Mouse (Mus musculus): ENCODE data around the gene Psen1.

Gene Psen1

DNA sequence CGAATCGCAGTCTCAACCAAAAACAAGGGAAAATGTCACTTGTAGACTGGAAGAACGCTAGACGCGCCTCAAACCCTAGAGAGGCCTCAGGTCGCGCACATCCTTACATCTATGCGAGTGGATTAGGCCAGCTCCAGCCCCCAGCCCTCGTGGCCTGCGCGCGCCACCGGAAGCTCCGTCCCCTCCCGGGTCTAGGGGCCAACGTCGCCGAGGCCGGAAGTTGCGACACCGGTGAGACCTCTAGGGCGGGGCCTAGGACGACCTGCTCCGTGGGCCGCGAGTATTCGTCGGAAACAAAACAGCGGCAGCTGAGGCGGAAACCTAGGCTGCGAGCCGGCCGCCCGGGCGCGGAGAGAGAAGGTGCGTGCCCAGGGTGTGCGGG, at the start of gene Psen1:
TSS of gene Psen1 (plus strand) at position 219 of the 382 bp plus-strand sequence.
- DNase-seq: peak; percentile 92

DNA sequence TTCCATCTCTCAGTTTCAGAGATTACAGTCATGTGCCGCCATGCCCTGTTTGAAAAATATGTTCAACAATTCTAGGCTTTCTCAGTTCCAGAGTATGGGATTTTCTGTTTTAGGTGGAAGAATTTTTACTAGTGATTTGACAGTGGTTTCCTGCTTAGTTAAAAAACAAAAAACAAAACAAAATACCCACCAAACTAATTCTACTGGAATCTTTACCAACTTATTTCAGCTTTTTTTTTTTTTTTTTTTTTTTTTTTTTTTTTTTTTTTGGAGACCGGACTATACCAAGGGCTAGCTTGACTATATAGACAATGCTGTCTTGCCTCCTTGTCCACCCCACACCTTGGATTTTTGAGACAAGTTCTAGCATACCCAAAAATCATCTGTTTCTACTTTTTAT, 46.7 kb upstream of the Psen1 start:
- DNase-seq: no peak

DNA sequence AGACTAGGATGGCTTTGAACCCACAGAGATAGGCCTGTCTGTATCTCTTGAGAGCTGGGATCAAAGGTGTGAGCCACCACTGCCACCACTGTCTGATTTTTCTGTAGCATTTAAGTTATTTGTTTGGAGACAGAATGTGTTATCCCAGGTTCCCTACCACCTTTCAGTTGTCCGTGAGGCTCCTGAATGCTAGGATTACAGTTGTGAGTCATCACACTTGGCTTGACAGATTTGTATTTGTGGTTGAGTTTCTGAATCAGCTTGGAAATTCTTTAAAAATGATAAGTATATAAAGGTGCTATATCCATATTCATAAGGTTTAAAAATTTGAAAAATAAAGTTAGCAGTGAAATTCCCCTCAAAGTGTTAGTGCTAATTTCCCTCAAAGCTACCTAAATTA, 44.8 kb upstream of the Psen1 start:
- no peak for DNase-seq

DNA sequence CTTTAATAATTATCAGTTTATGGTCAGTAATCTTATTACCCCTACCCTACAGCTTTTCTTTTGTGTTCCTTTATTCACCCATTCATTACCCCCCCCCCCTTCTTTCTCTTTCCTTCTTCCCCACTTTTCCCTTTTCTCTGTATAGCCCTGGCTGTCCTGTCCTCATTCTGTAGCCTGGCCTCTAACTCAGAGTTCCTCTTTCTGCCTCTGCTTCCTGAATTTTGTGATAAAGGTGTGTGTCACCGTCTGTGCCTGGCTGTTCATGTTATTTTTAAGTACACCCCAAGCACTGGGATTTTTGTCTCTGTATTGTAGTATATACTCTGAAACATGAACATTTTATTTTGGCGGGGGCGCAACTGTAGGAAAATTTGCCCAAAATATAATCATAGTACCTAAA, 37.6 kb upstream of the Psen1 start:
- no peak for DNase-seq

DNA sequence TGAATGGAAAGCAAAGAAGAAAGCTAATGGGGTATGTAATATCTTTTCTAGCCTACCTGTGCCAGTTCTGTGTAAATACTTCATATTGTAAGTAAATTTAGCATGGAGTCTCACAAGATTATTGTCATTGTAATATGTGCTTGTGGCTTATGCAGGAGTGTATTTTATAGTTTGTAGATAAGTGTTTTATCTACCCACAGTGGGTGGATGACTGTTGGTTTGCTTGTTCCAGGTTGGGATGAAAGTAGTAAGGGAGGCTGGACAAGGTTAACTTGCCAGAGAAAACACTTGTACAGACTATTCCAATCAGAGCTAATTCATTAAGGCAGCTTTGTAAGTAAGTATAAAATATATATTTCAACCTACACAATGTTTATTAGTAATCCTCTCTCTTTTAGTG, 36.5 kb upstream of the Psen1 start:
- no peak for DNase-seq

DNA sequence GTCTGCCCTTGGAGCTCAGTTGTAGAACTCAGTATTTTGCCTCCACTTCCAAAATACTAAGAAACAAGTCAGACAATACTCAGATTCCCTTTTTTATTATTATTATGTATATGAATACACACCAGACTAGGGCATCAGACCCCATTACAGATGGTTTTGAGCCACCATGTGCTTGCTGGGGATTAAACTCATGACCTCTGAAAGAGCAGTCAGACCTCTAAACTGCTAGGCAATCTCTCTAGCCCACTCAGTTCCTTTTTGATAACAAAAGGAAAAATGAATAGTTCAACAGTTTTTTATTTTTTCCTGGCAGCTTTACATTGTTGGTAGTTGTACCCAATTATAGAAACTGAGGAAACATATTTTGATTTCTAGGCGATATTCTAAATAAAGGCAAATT, 2.5 kb upstream of the Psen1 start:
- no peak for DNase-seq

DNA sequence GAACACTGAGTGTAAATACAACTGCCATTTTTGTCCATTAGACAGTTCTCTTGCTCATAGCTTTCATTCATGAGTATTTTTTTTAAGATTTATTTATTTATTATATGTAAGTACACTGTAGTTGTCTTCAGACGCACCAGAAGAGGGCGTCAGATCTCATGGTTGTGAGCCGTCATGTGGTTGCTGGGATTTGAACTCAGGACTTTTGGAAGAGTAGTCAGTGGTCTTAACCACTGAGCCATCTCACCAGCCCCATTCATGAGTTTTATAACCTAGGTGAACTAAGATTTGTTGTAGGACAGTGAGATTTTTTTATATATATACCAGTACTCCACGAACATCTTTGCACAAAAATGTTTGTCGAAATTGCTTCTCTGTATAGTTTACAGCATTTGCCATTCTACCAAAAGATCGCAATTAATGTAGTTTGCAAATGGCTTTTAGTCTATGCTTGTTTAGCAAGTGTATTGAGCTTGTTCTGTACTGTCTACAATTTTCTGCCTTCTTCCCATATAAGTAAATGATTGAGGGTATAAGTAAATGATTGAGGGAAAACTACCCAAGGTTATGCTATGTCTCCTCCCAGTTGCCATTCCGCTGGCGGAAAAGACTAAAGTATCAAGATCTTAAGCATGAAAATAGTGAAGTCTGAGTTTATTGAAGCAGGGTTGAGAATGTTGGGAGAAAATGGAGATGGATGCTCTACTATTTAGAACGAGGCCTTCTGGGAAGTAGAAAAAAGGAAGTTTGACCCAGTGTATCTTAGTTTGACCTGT, 1.2 kb upstream of the Psen1 start:
- DNase-seq: no peak

DNA sequence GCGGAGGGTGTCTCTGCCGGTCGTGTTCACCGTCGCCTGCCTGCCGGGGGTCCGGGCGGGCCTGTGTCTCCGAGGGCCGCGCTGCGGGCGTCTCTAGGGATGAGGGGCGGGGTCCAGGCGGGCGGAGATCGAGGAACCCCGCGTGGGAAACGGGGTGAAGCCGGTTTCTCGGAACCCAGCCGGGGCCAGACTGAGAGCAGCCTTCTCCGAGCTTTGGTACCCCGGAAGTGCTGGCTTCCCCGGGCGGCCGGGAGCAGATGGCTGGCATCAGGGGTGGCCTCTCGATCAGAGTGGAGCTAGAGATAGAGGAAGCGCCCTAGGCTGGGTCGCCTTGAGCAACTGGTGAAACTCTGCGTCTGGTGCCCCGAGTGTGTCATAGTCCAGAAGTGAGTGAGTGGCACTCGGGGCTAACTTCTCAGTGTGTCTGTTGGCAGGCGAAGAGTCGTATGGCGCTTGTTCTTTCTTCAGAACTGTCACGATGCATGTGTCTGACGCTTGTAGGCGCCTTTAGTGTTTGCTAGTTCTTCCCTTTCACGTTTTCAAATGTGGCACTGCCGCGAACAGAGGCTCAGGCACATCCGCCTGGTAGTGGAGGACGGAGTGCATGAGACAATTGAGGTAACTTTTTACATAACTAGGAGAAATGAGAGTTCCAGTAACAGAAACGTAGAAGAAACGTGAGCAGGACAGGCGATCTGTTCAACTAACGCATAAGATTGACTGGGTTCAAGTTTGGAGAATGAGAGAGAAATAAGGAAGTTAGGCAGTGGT, 549 bp downstream of the Psen1 start:
- peak; percentile 37 for DNase-seq

DNA sequence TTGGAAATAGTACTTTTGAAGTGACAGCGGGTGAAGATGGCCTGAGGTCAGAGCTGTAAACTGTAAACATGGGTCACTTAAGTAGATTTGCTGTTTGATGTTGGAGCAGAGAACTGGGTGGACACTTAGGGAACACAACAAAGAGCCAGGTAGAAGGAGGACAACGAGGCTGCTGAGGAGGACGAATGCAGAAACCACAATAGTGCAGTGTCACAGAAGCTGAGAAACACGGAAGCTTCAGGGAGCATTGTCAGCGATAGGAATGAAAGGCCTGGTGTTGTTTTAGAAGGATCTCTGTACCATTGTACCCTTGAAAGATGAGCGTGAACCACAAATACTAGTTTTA, 1.1 kb downstream of the Psen1 start:
- DNase-seq: no peak

DNA sequence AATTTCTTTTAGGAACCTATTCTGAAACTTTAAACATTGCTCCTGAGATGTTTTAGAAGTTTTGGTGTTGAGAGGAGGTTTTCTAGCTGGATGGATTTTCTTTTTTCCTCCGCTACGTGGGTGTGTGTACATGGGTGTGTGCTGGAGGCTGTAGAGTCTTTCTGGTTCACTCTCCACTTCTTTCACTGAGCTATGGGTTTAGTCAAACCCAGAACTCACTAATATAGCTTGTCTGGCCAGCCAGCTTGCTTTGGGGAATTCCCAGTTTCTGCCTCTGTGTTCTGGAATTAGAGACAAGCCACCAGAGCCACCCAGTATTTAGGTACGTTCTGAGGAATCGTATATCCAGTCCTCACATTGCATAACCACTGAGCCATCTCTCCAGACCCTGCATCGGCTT, 6.1 kb downstream of the Psen1 start:
- no peak for DNase-seq

DNA sequence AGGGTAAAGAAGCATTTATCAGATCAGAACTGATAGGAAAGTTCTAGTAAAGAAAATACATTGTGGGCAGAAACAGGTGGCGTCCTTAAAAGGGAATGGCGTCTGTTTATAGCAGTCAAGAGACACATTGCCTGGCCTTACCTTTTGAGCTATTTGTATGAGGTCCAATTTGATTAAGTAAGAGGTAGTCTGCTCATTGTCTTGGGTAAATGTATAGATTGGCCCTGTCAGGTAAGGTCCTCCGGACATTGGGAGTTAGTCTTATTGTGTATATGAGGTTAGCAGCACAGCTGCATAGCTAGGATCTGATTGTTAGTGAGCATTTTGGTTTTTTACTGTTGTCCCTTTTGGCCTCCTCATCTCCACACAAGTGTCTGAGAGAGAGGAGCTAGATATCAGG, 6.7 kb downstream of the Psen1 start:
- DNase-seq: no peak

DNA sequence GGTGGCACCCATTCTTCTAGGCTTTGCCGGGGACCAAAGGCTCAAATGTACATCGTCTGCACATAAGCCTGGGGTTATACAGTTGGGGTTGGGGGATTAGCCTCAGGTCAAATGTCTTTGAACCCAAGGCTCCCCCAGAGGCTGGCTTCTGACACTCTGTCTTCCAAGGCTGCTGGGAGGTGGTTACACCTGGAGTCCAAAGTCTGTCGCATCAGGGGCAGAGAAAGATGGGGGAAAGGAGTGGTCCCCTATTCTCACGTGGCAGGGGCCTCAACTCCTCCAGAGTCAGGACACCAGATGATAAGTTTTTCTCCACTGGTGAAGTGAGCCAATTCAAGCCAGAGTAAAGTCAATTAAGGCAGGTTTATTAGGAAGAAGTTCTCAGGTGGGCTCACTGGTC, 10.7 kb downstream of the Psen1 start:
- no peak for DNase-seq

DNA sequence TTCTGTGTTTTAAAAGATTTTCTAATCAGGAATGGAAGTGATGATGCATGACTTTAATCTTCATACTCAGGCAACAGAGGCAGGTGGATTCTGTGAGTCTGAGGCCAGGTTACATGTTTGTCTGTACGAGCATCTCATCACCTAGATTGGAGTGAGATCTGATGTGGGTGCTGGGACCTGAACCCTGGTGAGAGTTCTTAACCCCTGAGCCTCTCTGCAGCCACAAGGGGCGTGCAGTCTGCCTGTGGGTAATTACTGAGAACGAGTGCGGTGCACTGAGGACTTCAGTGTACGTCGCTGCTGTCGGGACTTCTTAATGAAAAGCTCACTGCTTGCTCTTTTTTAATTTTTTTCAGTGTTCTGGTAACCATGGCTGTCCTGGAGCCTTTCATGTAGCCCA, 13.7 kb downstream of the Psen1 start:
- no peak for DNase-seq

DNA sequence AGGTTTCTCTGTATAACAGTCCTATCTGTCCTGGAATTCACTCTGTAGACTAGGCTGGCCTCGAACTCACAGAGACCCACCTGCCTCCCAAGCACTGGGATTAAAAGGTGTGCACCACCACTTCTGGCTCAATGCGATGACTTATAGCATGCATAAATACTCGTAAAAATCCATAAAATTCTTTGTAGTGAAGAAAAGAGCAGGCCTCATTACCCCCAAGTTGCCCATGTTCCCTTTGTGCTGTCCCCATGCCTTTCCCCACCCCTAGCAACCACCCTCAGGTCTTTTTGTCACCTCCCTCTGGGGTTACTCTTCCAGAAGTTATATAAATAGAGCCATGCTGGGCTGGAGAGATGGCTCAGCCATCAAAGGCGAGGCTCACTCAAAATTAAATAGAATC, 14.8 kb downstream of the Psen1 start:
- DNase-seq: no peak

DNA sequence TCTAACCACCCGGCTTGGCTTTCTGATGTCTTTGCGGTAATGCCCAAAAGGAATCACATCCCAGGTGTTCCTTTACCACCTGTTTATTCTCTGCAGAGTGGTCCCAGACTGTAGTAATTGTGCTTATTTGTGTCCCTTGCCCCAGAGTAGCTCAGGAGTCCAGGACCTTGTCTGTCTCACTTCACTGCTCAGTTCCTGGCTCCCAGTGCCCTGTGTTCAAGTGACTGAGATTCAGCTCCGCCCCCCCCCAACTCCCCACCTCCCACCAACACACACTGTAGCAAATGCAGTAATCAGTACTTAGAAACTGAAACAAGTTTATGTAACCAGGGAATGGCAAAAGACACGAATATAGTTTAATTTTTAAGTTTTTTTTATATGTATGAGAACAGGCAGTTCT, 19.0 kb downstream of the Psen1 start:
- no peak for DNase-seq

DNA sequence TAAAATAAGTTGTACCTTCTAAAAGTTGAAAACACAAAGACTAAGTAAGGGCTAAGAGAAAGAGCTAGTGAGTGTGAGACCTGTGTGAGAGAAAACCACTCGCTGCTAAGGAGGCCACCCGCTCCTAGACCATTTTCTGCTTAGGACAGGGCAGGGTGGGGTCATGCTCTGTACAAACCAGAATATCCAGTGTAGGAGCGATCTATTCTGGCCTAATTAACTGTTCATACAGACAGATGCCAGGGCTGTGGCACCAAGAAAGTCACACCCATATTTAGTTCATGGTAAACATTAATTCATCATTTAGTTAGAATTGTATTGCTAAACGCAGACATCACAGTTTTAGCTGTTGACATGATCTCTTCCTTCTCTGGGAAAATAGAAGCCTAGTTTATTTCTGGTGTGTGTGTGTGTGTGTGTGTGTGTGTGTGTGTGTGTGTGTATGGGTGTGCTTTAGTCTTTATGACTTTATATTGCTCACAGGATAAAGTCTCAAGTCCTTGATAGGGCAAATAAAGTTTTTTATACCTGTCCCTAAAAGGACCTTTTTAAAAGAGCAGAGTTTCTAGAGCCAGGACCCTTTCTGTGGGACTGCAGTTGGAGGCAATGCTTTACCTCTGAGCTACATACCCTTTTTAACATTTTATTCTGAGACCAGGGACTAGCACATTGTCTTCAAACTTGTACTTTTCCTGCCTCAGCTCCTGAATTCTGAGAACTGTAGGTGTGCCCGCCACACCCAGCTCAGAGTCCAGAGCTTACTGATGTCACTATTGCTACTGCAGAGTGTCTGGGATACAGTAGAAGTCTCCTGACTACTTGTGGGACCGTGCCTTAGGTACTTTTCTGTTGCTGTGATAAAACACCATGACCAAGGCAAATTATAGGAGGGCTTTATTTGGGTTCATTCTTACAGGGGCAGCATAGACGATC, 20.5 kb downstream of the Psen1 start:
- no peak for DNase-seq

DNA sequence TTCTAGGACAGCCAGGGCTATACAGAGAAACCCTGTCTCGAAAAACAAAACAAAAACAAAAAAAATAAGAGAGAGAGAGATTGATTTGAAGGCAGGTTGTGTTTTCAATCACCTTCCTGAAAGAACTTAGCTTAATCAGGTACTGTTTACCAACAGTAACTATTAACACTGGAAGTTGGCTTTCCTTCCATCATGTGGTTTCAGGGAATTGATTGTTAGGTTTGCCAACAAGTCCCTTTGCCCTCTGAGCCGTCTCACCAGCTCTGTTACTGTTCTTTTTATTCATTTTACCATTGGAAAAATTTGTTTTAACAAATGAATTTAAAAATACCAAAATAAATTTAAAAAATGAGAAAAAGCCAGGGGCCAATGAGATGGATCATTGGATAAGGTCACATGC, 22.0 kb downstream of the Psen1 start:
- no peak for DNase-seq

DNA sequence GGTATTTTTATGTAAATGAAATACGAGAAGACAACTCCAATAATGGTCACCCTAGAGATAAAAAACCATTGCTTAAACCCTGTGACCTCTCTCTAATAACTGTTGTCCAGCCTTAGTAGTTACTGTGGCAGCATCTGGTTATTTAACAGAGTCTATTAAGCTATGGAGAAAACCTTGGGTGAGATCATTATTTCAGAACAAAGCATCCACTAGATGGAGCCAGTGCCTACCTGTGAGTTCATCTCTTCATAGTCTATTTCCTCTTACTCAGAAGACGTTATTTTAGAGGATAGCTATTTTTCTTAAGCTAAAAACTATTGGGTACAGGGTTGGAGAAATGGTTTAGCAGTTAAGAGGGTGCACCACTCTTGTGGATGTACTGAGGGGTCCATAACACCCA, 25.8 kb downstream of the Psen1 start:
- peak; percentile 53 for DNase-seq

DNA sequence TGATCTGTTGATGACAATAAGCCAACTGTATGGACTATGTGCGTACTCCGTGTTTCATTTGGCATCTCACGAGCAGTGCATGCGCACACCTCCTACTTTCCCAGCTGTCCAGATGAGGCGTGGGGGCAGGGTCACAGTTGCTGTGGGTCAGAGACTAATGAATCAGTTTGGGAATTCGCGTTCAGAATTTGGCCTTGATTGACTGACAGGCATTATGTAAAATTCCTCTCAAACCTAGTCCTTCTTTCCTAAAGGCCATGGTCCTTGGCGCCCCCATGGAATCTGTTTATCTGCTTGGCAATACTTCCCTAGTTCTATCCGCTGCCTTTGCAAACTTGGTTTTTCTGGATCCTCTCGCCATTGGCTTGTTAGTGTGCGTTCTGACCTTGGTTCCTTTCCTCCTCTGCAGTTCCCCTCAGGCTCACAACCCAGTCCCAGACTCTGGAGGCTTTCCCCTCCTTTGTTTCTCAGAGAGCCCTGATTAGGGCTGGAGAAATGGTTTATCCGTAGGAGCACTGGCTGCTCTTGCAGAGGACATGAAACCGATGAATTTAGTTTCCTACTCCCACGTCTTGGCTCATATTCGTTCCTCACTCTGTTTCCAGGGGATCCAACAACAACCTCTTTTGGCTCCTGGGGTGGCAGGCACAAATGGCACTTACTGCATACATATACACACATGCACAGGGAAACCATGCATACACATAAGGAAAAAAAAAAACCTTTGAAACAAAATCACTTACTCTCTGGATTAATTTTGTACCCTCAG, 28.6 kb downstream of the Psen1 start:
- DNase-seq: peak; percentile 52

DNA sequence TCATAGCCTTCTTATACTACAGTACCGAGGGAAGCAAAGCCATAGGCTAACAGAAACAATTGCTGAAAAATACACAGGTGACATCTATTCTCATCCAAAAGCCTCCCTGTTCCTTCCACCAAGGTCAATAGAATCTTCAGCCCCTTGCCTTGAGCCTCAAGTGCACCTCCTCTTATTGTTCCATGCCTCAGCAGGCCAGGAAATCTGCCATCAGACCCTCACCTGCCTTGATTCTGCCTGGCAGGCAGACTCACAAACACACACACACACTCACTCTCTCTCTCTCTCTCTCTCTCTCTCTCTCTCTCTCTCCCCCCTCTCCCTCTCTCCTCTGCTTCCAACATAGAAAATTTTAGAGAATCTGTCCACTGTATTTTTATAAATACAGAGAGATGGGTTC, 31.5 kb downstream of the Psen1 start:
- no peak for DNase-seq

DNA sequence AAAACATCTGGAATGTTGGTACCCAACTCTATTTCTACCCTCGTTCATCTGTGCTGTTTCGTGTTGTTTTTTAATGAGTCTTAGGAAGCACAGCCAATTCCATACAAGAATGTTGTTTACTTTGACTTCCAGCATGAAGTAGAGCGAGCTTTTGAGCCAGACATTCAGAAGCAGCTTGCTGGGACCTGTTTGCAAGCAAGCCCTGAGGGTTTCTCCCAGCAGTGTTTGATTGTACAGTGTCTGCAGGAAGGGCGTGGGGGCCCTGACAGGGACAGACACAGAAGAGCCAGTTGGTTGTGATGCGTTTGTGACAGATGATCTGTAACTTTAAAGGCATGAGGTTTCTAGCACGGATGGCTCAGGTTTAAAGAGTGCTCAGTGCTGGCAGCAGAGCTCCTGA, 33.3 kb downstream of the Psen1 start:
- DNase-seq: no peak

DNA sequence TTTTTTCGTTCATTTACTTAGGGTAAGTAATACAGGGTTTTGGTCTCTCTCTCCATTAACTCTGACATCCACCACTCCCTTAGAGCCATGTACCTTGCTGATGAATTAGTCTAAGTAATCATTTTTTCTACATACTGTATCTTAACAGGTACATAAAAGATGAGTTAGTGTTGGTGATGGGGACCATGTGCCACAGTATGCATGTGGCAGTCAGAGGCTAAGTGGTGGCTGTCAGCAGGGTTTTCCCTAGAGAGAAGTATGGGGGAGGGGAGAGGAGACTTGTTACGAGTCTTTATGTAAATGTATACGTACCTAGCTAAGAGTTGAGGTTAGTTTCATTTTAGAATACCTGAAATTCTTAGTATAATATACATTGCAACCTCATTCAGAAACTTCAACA, 35.1 kb downstream of the Psen1 start:
- DNase-seq: no peak

Data from layer of hippocampus, adult 9-11 months (tissue).